Mouse (Mus musculus) stomach, postnatal 0 days (tissue): ENCODE measurements at regions not wholly inside any gene's neighbourhood (a gene's known extent, or its start where the extent isn't known, plus 50 kb on each side); places are given as distances from the start of the nearest gene placed in this dataset.

Experiments used
- CTCF ChIP-seq: IDR thresholded peaks from 2 replicates; pipeline ENCODE4 v1.5.1; 2016; ENCODE audit warnings: antibody characterized with exemption, low read depth, mild to moderate bottlenecking, moderate library complexity
- EP300 ChIP-seq: optimal IDR thresholded peaks from 2 replicates; pipeline ENCODE3; 2016; ENCODE audit warnings: antibody characterized with exemption

DNA sequence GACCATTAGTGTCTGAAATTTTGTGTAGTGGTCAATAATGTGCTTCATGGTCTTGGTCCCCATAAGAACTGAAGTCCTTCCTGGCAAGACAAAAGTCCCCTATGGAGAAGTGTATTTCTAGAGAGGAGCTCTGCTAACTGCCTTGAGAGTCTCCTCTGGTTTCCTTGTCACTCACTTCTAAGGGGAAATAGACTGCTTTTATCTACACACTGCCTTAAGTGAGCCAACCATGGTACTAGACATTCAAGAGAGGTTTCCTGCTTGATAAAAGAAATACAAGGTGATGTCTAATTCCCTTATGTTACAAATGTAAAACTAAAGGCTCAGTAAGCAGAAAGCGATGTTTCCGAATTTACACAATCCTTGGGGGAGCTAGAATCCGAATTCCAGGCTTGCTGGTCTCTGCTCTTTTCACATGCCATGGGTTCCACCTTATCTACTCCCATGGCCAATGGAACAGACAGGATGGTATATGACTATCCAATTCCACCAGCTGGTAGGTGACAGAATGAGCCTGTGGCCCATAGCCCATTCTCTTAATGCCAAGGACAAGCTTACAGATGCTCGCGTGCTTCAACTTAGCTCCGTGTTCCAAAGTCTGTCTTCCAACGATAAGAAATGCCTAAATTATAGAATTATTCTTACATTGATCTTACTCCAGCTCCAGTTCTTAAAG, 305.3 kb downstream of the Fam49a start:
- TF ChIP-seq CTCF (no peak), EP300 (no peak)
